Mouse (Mus musculus) forebrain, embryonic 14.5 days (tissue): ENCODE measurements around the gene Slc22a23. TPM values are rescaled to one million over a fixed set of nuclear protein-coding genes. Genes with fewer than 3 reads are reported as not detected.

ENCODE experiments used
- ATAC-seq: fragments of 200-750 bp; cut with Nextera tagmentation; 2 replicates; pipeline ENCODE4 v1.8.0; 2017; ENCODE audit warnings: mild to moderate bottlenecking, moderate library complexity
- DNase-seq: peaks from one replicate; pipeline ENCODE4 v3.0.0-alpha.2; 2015; ENCODE audit warnings: low spot score
- H3K27ac ChIP-seq: fragments of 300-500 bp; sonication (generic); 2 replicates; pipeline ENCODE4 v1.5.1; 2014; ENCODE audit warnings: low read depth, mild to moderate bottlenecking, control low read depth, low read length, moderate library complexity
- H3K27me3 ChIP-seq: fragments of 300-500 bp; sonication (generic); replicated peaks from 2 replicates; pipeline ENCODE4 v1.6.1; 2014; ENCODE audit warnings: low read length, control low read depth, mixed read lengths; ENCODE audit not compliant: control insufficient read depth, insufficient read depth
- H3K36me3 ChIP-seq: fragments of 300-500 bp; sonication (generic); 2 replicates; pipeline ENCODE4 v1.6.1; 2014; ENCODE audit warnings: low read length, control low read depth; ENCODE audit not compliant: control insufficient read depth, insufficient read depth
- H3K4me1 ChIP-seq: fragments of 300-500 bp; sonication (generic); 2 replicates; pipeline ENCODE4 v1.6.1; 2014; ENCODE audit warnings: antibody characterized with exemption, low read length, control low read depth; ENCODE audit not compliant: control insufficient read depth, insufficient read depth
- H3K4me2 ChIP-seq: fragments of 300-500 bp; sonication (generic); 2 replicates; pipeline ENCODE4 v1.6.1; 2014; ENCODE audit warnings: mild to moderate bottlenecking, control low read depth, low read length
- H3K4me3 ChIP-seq: fragments of 300-500 bp; sonication (generic); 2 replicates; pipeline ENCODE4 v1.5.1; 2014; ENCODE audit warnings: low read depth, low read length, control low read depth
- H3K9ac ChIP-seq: fragments of 300-500 bp; sonication (generic); 2 replicates; pipeline ENCODE4 v1.6.1; 2014; ENCODE audit warnings: mild to moderate bottlenecking, low read length, control low read depth, moderate library complexity
- H3K9me3 ChIP-seq: fragments of 300-500 bp; sonication (generic); replicated peaks from 2 replicates; pipeline ENCODE4 v1.6.1; 2016; ENCODE audit warnings: low read length, control low read depth, mixed read lengths; ENCODE audit not compliant: control insufficient read depth
- WGBS: fragments of 180-500 bp; shearing (Covaris S2); extraction: QIAGEN DNeasy Blood & Tissue Kit; methylation state at CpG from one replicate; pipeline ENCODE4 v1.1.7; 2014; 5-methylcytosine and 5-hydroxymethylcytosine counted together
- polyA plus RNA-seq: library from polyadenylated mRNA; unstranded; fragments of >200 nt; fragmentation: Nextera tagmentation; extraction: Ambion mirVana; gene quantifications from 2 replicates; pipeline ENCODE4 v1.2.1, GENCODE M21; 2014

The Slc22a23 gene
- polyA plus RNA-seq, 1 experiment from 2014 or later, result 14.2 TPM

GRCm38 (mm10) chr13:34270886-34271602 lies 73.9 kb downstream of the Slc22a23 start:
- Histone ChIP-seq H3K4me1 (peaks cover 21% of the 10 kb centered on the region), H3K4me3 (no peak overlapping the region), H3K27ac (no peak overlapping the region), H3K9me3 (no peaks in the 10 kb centered on the region), H3K36me3 (0 out of 2 replicates have a peak, but pooled peaks cover 2% of the 10 kb centered on the region), H3K4me2 (no peak overlapping the region), H3K27me3 (no peaks in the 10 kb centered on the region), H3K9ac (no peak overlapping the region)
- ATAC-seq (no peak), DNase-seq (no peak)
- 85% methylated on average over 5 of the region's 5 CpGs for WGBS

- peak; percentile 43 for DNase-seq
- H3K9ac ChIP-seq, result no peak overlapping the region
- H3K27ac ChIP-seq, result peak overlapping the region; percentile 2; the same call in 1 of the 2 replicates
- no peak overlapping the region for H3K4me2 ChIP-seq
- peaks cover 21% of the 10 kb centered on the region for H3K4me1 ChIP-seq
- peak; percentile 40; the same call in 1 of the 2 replicates for ATAC-seq
- no peaks in the 10 kb centered on the region for H3K27me3 ChIP-seq
- no peak overlapping the region for H3K4me3 ChIP-seq
- 37% methylated on average over 2 of the region's 2 CpGs for WGBS
- no peaks in the 10 kb centered on the region for H3K9me3 ChIP-seq
- 0 out of 2 replicates have a peak, but pooled peaks cover 2% of the 10 kb centered on the region for H3K36me3 ChIP-seq
These were observed 75.5 kb downstream of the Slc22a23 start for GRCm38 (mm10) chr13:34269376-34269991.

GRCm38 (mm10) chr13:34266942-34267660 lies 77.9 kb downstream of the Slc22a23 start:
- Histone ChIP-seq H3K4me1 (peaks cover 12% of the 10 kb centered on the region), H3K4me2 (no peak overlapping the region), H3K27me3 (no peaks in the 10 kb centered on the region), H3K9me3 (no peaks in the 10 kb centered on the region), H3K9ac (no peak overlapping the region), H3K4me3 (no peak overlapping the region), H3K36me3 (0 out of 2 replicates have a peak, but pooled peaks cover 2% of the 10 kb centered on the region), H3K27ac (no peak overlapping the region)
- DNase-seq, result no peak
- ATAC-seq, result no peak
- 84% methylated on average over 8 of the region's 8 CpGs for WGBS

- Histone ChIP-seq H3K4me1 (peaks cover 4% of the 10 kb centered on the region; the same call in 1 of the 2 replicates), H3K4me3 (no peak overlapping the region), H3K27ac (no peak overlapping the region), H3K9ac (no peak overlapping the region), H3K36me3 (0 out of 2 replicates have a peak, but pooled peaks cover 2% of the 10 kb centered on the region), H3K4me2 (no peak overlapping the region), H3K27me3 (no peaks in the 10 kb centered on the region), H3K9me3 (no peaks in the 10 kb centered on the region)
- WGBS, result 95% methylated on average over 8 of the region's 8 CpGs
- no peak for ATAC-seq
- DNase-seq, result no peak
These were observed 78.9 kb downstream of the Slc22a23 start for GRCm38 (mm10) chr13:34266067-34266466.

- DNase-seq, result no peak
- Histone ChIP-seq H3K27me3 (no peaks in the 10 kb centered on the region), H3K9ac (no peak overlapping the region), H3K36me3 (0 out of 2 replicates have a peak, but pooled peaks cover 2% of the 10 kb centered on the region), H3K9me3 (no peaks in the 10 kb centered on the region), H3K4me2 (no peak overlapping the region), H3K4me1 (peaks cover under 1% of the 10 kb centered on the region; the same call in 1 of the 2 replicates), H3K4me3 (no peak overlapping the region), H3K27ac (no peak overlapping the region)
- WGBS, result 93% methylated on average over 5 of the region's 5 CpGs
- ATAC-seq, result no peak
These were observed 79.4 kb downstream of the Slc22a23 start for GRCm38 (mm10) chr13:34265576-34265975.

GRCm38 (mm10) chr13:34265022-34265565 lies 79.9 kb downstream of the Slc22a23 start:
- 88% methylated on average over 3 of the region's 3 CpGs for WGBS
- no peak for ATAC-seq

GRCm38 (mm10) chr13:34264508-34264907 lies 80.5 kb downstream of the Slc22a23 start:
- Histone ChIP-seq H3K36me3 (0 out of 2 replicates have a peak, but pooled peaks cover 2% of the 10 kb centered on the region), H3K4me1 (no peaks in the 10 kb centered on the region), H3K4me2 (no peak overlapping the region), H3K4me3 (no peak overlapping the region), H3K9me3 (no peaks in the 10 kb centered on the region), H3K9ac (no peak overlapping the region), H3K27me3 (no peaks in the 10 kb centered on the region), H3K27ac (no peak overlapping the region)
- ATAC-seq (no peak), DNase-seq (no peak)
- WGBS, result 76% methylated on average over 2 of the region's 2 CpGs

More at GRCm38 (mm10) chr13:34265022-34265565, 79.9 kb downstream of the Slc22a23 start:
- no peaks in the 10 kb centered on the region for H3K27me3 ChIP-seq
- no peak overlapping the region for H3K4me3 ChIP-seq
- no peak overlapping the region for H3K27ac ChIP-seq
- no peak overlapping the region for H3K4me2 ChIP-seq
- no peaks in the 10 kb centered on the region for H3K4me1 ChIP-seq
- H3K9ac ChIP-seq, result no peak overlapping the region
- 0 out of 2 replicates have a peak, but pooled peaks cover 2% of the 10 kb centered on the region for H3K36me3 ChIP-seq
- no peak for DNase-seq
- no peaks in the 10 kb centered on the region for H3K9me3 ChIP-seq

GRCm38 (mm10) chr13:34258765-34259164 lies 86.2 kb downstream of the Slc22a23 start:
- H3K9me3 ChIP-seq, result no peaks in the 10 kb centered on the region
- WGBS, result 93% methylated on average over 3 of the region's 3 CpGs
- peaks cover 3% of the 10 kb centered on the region; the same call in 1 of the 2 replicates for H3K36me3 ChIP-seq
- no peak overlapping the region for H3K4me2 ChIP-seq
- no peak overlapping the region for H3K27ac ChIP-seq
- ATAC-seq (no peak), DNase-seq (no peak)
- H3K9ac ChIP-seq, result no peak overlapping the region
- H3K4me3 ChIP-seq, result no peak overlapping the region
- H3K27me3 ChIP-seq, result no peaks in the 10 kb centered on the region
- H3K4me1 ChIP-seq, result no peaks in the 10 kb centered on the region
